Mouse (Mus musculus) kidney, adult 9 months (tissue): Measurements from ENCODE around the gene Efcab12.
"Not testable (repeated sequence)": the region's sequence is repeated elsewhere in the genome, so short reads cannot be mapped to it uniquely, and the experiment has no call there.

ENCODE experiments used
- DNase-seq: peaks from one replicate; pipeline ENCODE4 v3.0.0; 2022

Gene Efcab12

GRCm38 (mm10) chr6:115838161-115838597 is at the start of gene Efcab12:
TSS of gene Efcab12 (minus strand) at chr6:115838412.
- DNase-seq, result peak; percentile 85

- no peak for DNase-seq
Measured at GRCm38 (mm10) chr6:115886894-115887293, 48.7 kb upstream of the Efcab12 start.

- DNase-seq, result peak; percentile 34
Measured at GRCm38 (mm10) chr6:115884018-115884417, 45.8 kb upstream of the Efcab12 start.

- DNase-seq, result peak; percentile 55
Measured at GRCm38 (mm10) chr6:115880751-115881150, 42.5 kb upstream of the Efcab12 start.

- DNase-seq, result no peak
Measured at GRCm38 (mm10) chr6:115879736-115880135, 41.5 kb upstream of the Efcab12 start.

GRCm38 (mm10) chr6:115878694-115879093 is 40.5 kb upstream of the Efcab12 start:
- no peak for DNase-seq

- DNase-seq, result no peak
Measured at GRCm38 (mm10) chr6:115877239-115877638, 39.0 kb upstream of the Efcab12 start.

- not testable (repeated sequence) for DNase-seq
Measured at GRCm38 (mm10) chr6:115871318-115871717, 33.1 kb upstream of the Efcab12 start.

GRCm38 (mm10) chr6:115867157-115867556 is 28.9 kb upstream of the Efcab12 start:
- not testable (repeated sequence) for DNase-seq

- peak; percentile 69 for DNase-seq
Measured at GRCm38 (mm10) chr6:115865246-115865645, 27.0 kb upstream of the Efcab12 start.

GRCm38 (mm10) chr6:115863340-115863841 is 25.2 kb upstream of the Efcab12 start:
- DNase-seq, result no peak

- DNase-seq, result no peak
Measured at GRCm38 (mm10) chr6:115860027-115860556, 21.9 kb upstream of the Efcab12 start.

- DNase-seq, result peak; percentile 61
Measured at GRCm38 (mm10) chr6:115859258-115859657, 21.0 kb upstream of the Efcab12 start.

GRCm38 (mm10) chr6:115856361-115856745 is 18.1 kb upstream of the Efcab12 start:
- DNase-seq, result peak; percentile 45

GRCm38 (mm10) chr6:115855733-115856360 is 17.6 kb upstream of the Efcab12 start:
- peak; percentile 70 for DNase-seq

- DNase-seq, result no peak
Measured at GRCm38 (mm10) chr6:115854432-115854831, 16.2 kb upstream of the Efcab12 start.

- DNase-seq, result no peak
Measured at GRCm38 (mm10) chr6:115853985-115854384, 15.8 kb upstream of the Efcab12 start.

GRCm38 (mm10) chr6:115853091-115853813 is 15.0 kb upstream of the Efcab12 start, which contains the start of the genes Mbd4 and Ift122:
TSS of gene Mbd4 (minus strand) at chr6:115853371.
TSS of gene Ift122 (plus strand) at chr6:115853470.
- DNase-seq, result peak; percentile 99

- peak; percentile 40 for DNase-seq
Measured at GRCm38 (mm10) chr6:115852446-115853090, 14.4 kb upstream of the Efcab12 start.

GRCm38 (mm10) chr6:115848598-115849304 is 10.5 kb upstream of the Efcab12 start:
- no peak for DNase-seq

GRCm38 (mm10) chr6:115846640-115847411 is 8.6 kb upstream of the Efcab12 start:
- DNase-seq, result peak; percentile 81

GRCm38 (mm10) chr6:115845006-115845405 is 6.8 kb upstream of the Efcab12 start:
- no peak for DNase-seq
